Mouse (Mus musculus) lung, embryonic 14.5 days (tissue): Measurements from ENCODE around the gene Kbtbd2. TPM values are rescaled to one million over a fixed set of nuclear protein-coding genes. Genes with fewer than 3 reads are reported as not detected.

ENCODE experiments used
- ATAC-seq: fragments of 200-750 bp; cut with Nextera tagmentation; 2 replicates; pipeline ENCODE4 v1.8.0; 2017; ENCODE audit warnings: mild to moderate bottlenecking, moderate TSS enrichment, moderate library complexity; ENCODE audit not compliant: insufficient read depth
- DNase-seq: peaks from one replicate; pipeline ENCODE4 v3.0.0-alpha.2; 2015
- H3K27ac ChIP-seq: fragments of 300-500 bp; sonication (generic); 2 replicates; pipeline ENCODE4 v1.5.1; 2014; ENCODE audit warnings: low read depth, mild to moderate bottlenecking, moderate library complexity
- H3K27me3 ChIP-seq: fragments of 300-500 bp; sonication (generic); 2 replicates; pipeline ENCODE4 v1.6.1; 2014; ENCODE audit warnings: low read length, control low read depth; ENCODE audit not compliant: insufficient read depth
- H3K36me3 ChIP-seq: fragments of 300-500 bp; sonication (generic); 2 replicates; pipeline ENCODE4 v1.6.1; 2014; ENCODE audit warnings: control low read depth; ENCODE audit not compliant: insufficient read depth
- H3K4me1 ChIP-seq: fragments of 300-500 bp; sonication (generic); 2 replicates; pipeline ENCODE4 v1.6.1; 2014; ENCODE audit warnings: antibody characterized with exemption, control low read depth; ENCODE audit not compliant: insufficient read depth
- H3K4me2 ChIP-seq: fragments of 300-500 bp; sonication (generic); 2 replicates; pipeline ENCODE4 v1.6.1; 2014; ENCODE audit warnings: mild to moderate bottlenecking
- H3K4me3 ChIP-seq: fragments of 300-500 bp; sonication (generic); 2 replicates; pipeline ENCODE4 v1.5.1; 2014; ENCODE audit warnings: low read depth, low read length
- H3K9ac ChIP-seq: fragments of 300-500 bp; sonication (generic); 2 replicates; pipeline ENCODE4 v1.6.1; 2014
- H3K9me3 ChIP-seq: fragments of 300-500 bp; sonication (generic); 2 replicates; pipeline ENCODE4 v1.6.1; 2016; ENCODE audit warnings: low read depth, low read length, control low read depth
- CTCF ChIP-seq: IDR thresholded peaks from 2 replicates; pipeline ENCODE4 v1.5.1; 2016; ENCODE audit warnings: antibody characterized with exemption, low read depth
- WGBS: fragments of 180-500 bp; shearing (Covaris S2); extraction: QIAGEN DNeasy Blood & Tissue Kit; methylation state at CpG from one replicate; pipeline ENCODE4 v1.1.7; 2014; 5-methylcytosine and 5-hydroxymethylcytosine counted together
- polyA plus RNA-seq: library from polyadenylated mRNA; unstranded; fragments of >200 nt; fragmentation: Nextera tagmentation; extraction: Ambion mirVana; gene quantifications from 2 replicates; pipeline ENCODE4 v1.2.1, GENCODE M21; 2014

The Kbtbd2 gene
- polyA plus RNA-seq, 1 experiment from 2014 or later, result 33.9 TPM

GRCm38 (mm10) chr6:56759324-56759723 is 38.3 kb downstream of the Kbtbd2 start:
- H3K4me3 ChIP-seq, result no peak overlapping the region
- H3K4me2 ChIP-seq, result no peak overlapping the region
- no peaks in the 10 kb centered on the region for H3K27me3 ChIP-seq
- TF ChIP-seq CTCF, result no peak
- DNase-seq (no peak), ATAC-seq (no peak)
- H3K27ac ChIP-seq, result no peak overlapping the region
- WGBS, result 86% methylated on average over 1 of the region's 1 CpGs
- H3K4me1 ChIP-seq, result no peaks in the 10 kb centered on the region
- no peaks in the 10 kb centered on the region for H3K9me3 ChIP-seq
- H3K9ac ChIP-seq, result no peak overlapping the region
- H3K36me3 ChIP-seq, result peaks cover 46% of the 10 kb centered on the region

GRCm38 (mm10) chr6:56756117-56756516 is 41.5 kb downstream of the Kbtbd2 start:
- 82% methylated on average over 1 of the region's 1 CpGs for WGBS

GRCm38 (mm10) chr6:56753719-56754118 is 43.9 kb downstream of the Kbtbd2 start:
- H3K4me2 ChIP-seq, result no peak overlapping the region
- H3K27ac ChIP-seq, result no peak overlapping the region
- WGBS, result 88% methylated on average over 3 of the region's 3 CpGs
- H3K4me1 ChIP-seq, result no peaks in the 10 kb centered on the region
- no peak for TF ChIP-seq CTCF
- H3K9me3 ChIP-seq, result no peaks in the 10 kb centered on the region
- H3K27me3 ChIP-seq, result no peaks in the 10 kb centered on the region
- H3K4me3 ChIP-seq, result no peak overlapping the region
- H3K9ac ChIP-seq, result no peak overlapping the region
- DNase-seq (no peak), ATAC-seq (no peak)
- peaks cover 52% of the 10 kb centered on the region for H3K36me3 ChIP-seq

More at GRCm38 (mm10) chr6:56756117-56756516, 41.5 kb downstream of the Kbtbd2 start:
- no peak overlapping the region for H3K4me2 ChIP-seq
- ATAC-seq (no peak), DNase-seq (no peak)
- no peak overlapping the region for H3K27ac ChIP-seq
- no peak for TF ChIP-seq CTCF
- no peak overlapping the region for H3K9ac ChIP-seq
- H3K4me3 ChIP-seq, result no peak overlapping the region
- no peaks in the 10 kb centered on the region for H3K9me3 ChIP-seq
- H3K27me3 ChIP-seq, result no peaks in the 10 kb centered on the region
- H3K4me1 ChIP-seq, result no peaks in the 10 kb centered on the region
- H3K36me3 ChIP-seq, result peaks cover 56% of the 10 kb centered on the region

- DNase-seq, result peak; percentile 92
- WGBS, result 45% methylated on average over 5 of the region's 5 CpGs
Measured at GRCm38 (mm10) chr6:56745950-56746543, 51.6 kb downstream of the Kbtbd2 start.

DNA sequence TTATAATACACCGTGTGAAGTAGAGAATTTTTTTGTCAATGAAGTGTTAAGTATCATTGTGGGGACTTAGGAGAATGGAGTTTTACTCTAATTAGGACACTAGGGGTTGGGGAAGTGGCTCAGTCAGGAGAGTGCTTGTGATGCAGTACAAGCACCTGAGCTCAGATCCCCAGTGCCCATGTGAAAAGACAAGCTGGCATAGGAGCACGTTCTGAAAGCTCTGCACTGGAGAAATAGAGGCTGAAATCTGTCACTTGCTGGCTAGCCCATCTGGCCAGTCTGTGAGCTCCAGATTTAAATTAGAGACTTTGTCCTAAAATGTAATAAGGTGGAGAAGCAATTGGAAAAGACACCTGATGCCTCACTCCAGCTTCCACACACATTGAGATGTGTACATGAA is 65.1 kb downstream of the Kbtbd2 start:
- Histone ChIP-seq H3K36me3 (peaks cover 57% of the 10 kb centered on the region), H3K4me3 (no peak overlapping the region), H3K27me3 (no peaks in the 10 kb centered on the region), H3K9me3 (no peaks in the 10 kb centered on the region), H3K27ac (no peak overlapping the region), H3K4me1 (no peaks in the 10 kb centered on the region), H3K4me2 (no peak overlapping the region), H3K9ac (no peak overlapping the region)
- ATAC-seq (no peak), DNase-seq (no peak)
- no peak for TF ChIP-seq CTCF
- WGBS, result 83% methylated on average over 2 of the region's 2 CpGs

More at GRCm38 (mm10) chr6:56745950-56746543, 51.6 kb downstream of the Kbtbd2 start:
- no peak overlapping the region for H3K4me2 ChIP-seq
- peaks cover 15% of the 10 kb centered on the region; the same call in 1 of the 2 replicates for H3K36me3 ChIP-seq
- H3K27ac ChIP-seq, result peak overlapping the region; percentile 24; the same call in 1 of the 2 replicates
- H3K27me3 ChIP-seq, result no peaks in the 10 kb centered on the region
- no peaks in the 10 kb centered on the region for H3K9me3 ChIP-seq
- TF ChIP-seq CTCF, result no peak
- H3K4me3 ChIP-seq, result no peak overlapping the region
- peak; percentile 60 for ATAC-seq
- H3K4me1 ChIP-seq, result no peaks in the 10 kb centered on the region
- H3K9ac ChIP-seq, result no peak overlapping the region

Other genes starting within 250 kb of the Kbtbd2 start
- 0.92 and 1.2 TPM in 2 replicates for gene Pde1c, start 228.7 kb downstream of the Kbtbd2 start, polyA plus RNA-seq
- 164 and 187 TPM in 2 replicates for gene Lsm5, start 93.1 kb downstream of the Kbtbd2 start, polyA plus RNA-seq
- gene Avl9, start 82.9 kb downstream of the Kbtbd2 start, polyA plus RNA-seq, result 15.5 and 18.2 TPM in 2 replicates
- 178 and 186 TPM in 2 replicates for gene Fkbp9, start 34.2 kb upstream of the Kbtbd2 start, polyA plus RNA-seq
- 60.7 and 63.3 TPM in 2 replicates for gene Nt5c3, start 126.1 kb upstream of the Kbtbd2 start, polyA plus RNA-seq
- gene Vmn1r4, start 126.2 kb upstream of the Kbtbd2 start, polyA plus RNA-seq, result 0.12 and 0.20 TPM in 2 replicates
- gene Vmn1r5, start 172.5 kb upstream of the Kbtbd2 start, polyA plus RNA-seq, result not detected in 2 replicates
- gene Vmn1r6, start 199.4 kb upstream of the Kbtbd2 start, polyA plus RNA-seq, result not detected in 2 replicates
- gene Vmn1r7, start 227.5 kb upstream of the Kbtbd2 start, polyA plus RNA-seq, result not detected in 2 replicates
- not detected in 2 replicates for gene Vmn1r8, start 234.5 kb upstream of the Kbtbd2 start, polyA plus RNA-seq